8 mouse cellular contexts compared by ENCODE assay signal in the genomic region with DNA sequence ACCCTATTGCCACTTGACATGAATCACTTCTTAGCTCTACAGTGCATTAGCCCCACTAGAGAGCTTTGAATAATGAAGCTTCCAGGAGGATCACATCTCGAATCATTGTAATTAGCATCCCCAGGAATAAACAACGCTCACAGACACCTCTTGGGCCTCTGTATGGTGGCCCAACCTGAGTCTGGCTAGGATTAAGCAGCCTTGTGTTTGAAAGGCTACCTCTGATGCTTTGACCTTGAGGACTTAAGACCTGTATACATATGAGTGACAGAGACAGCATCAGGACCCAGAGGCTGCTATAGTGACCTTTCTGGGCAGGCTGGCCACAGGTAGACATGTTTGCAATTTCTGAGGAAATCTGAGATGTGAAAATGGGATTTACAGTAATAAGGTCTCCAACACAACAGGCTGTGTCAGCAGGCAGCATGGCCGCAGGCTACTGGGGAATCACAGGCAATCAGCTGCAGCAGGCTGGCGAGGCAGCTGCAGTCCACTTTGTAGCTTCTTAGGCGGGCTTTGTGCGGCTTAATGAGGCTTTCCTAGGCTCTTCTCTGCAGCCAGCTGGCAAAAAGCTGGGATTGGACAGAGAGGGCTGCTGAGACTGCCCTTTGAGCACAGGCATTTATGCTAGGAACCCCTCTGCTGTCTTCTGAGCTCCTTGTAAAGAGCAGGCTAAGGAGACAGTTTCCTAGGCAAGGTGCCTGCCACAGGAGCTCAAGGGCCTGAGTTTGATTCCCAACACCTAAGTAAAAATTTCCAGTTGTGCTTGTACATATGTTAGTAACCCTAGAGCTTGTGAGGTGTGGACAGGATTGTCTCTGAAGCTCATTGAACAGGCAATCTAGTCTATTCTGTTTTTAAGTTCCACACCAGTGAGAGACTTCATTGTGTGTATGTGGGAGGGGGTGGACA.
A peak's percentile ranks its signal among the peaks of the same experiment; 100 is the strongest.
DNase-seq lines count a peak whose midpoint lies in the region; ATAC-seq lines count a peak whose summit lies in the region.

No protein-coding gene starts in this region.

- H3K4me3 ChIP-seq in liver, embryonic 11.5 days (ENCODE audit: low read depth, low read length) = no peak overlapping the region
- no peak overlapping the region for H3K4me3 ChIP-seq in hindbrain, embryonic 14.5 days (replicated peaks; ENCODE audit: low read length)
- H3K4me3 ChIP-seq in midbrain, embryonic 11.5 days (ENCODE audit: low read depth, low read length) = no peak overlapping the region

- no peaks in the 10 kb centered on the region for H3K4me1 ChIP-seq in liver, embryonic 11.5 days (replicated peaks; ENCODE audit: control insufficient read depth, insufficient read depth, low read length)
- 0 out of 2 replicates have a peak, but pooled peaks cover 7% of the 10 kb centered on the region for H3K4me1 ChIP-seq in hindbrain, embryonic 14.5 days (replicated peaks; ENCODE audit: control insufficient read depth, insufficient read depth, low read length)
- H3K4me1 ChIP-seq in midbrain, embryonic 11.5 days (ENCODE audit: control insufficient read depth, insufficient read depth, low read length) = peaks cover 10% of the 10 kb centered on the region

- H3K27me3 ChIP-seq in liver, embryonic 11.5 days (replicated peaks; ENCODE audit: control insufficient read depth, insufficient read depth, low read length) = no peaks in the 10 kb centered on the region
- H3K27me3 ChIP-seq in hindbrain, embryonic 14.5 days (ENCODE audit: control insufficient read depth, insufficient read depth, low read length) = no peaks in the 10 kb centered on the region
- no peaks in the 10 kb centered on the region for H3K27me3 ChIP-seq in midbrain, embryonic 11.5 days (ENCODE audit: control insufficient read depth, insufficient read depth, low read length)

- ATAC-seq in liver, embryonic 11.5 days (replicated peaks; ENCODE audit: low FRiP score) = no peak
- peak; percentile 69; the same call in 1 of the 2 replicates for ATAC-seq in hindbrain, embryonic 14.5 days (ENCODE audit: low FRiP score)
- ATAC-seq in midbrain, embryonic 11.5 days (ENCODE audit: low FRiP score) = peak; percentile 70
- ATAC-seq in inflammation-experienced regulatory T-cells, adult 6 months = no peak

- H3K9ac ChIP-seq in liver, embryonic 11.5 days (ENCODE audit: low read depth, low read length) = no peak overlapping the region
- H3K9ac ChIP-seq in hindbrain, embryonic 14.5 days = no peak overlapping the region
- no peak overlapping the region for H3K9ac ChIP-seq in midbrain, embryonic 11.5 days (ENCODE audit: low read length)

- no peak overlapping the region for H3K27ac ChIP-seq in liver, embryonic 11.5 days (ENCODE audit: low read depth, low read length)
- peak overlapping the region; percentile 58 for H3K27ac ChIP-seq in hindbrain, embryonic 14.5 days
- 0 out of 2 replicates have a peak overlapping the region, but pooled peaks have one; percentile 22 for H3K27ac ChIP-seq in midbrain, embryonic 11.5 days (ENCODE audit: low read depth, low read length)

- peak; percentile 4 for DNase-seq in liver
- DNase-seq in liver, embryonic 11.5 days (ENCODE audit: low spot score) = no peak
- DNase-seq in hindbrain, embryonic 14.5 days (ENCODE audit: low spot score) = peak; percentile 73
- DNase-seq in midbrain, embryonic 11.5 days (ENCODE audit: low spot score, missing footprints) = peak; percentile 92
- no peak for DNase-seq in adrenal gland, postnatal 36 days
- no peak for DNase-seq in thymus, postnatal 14 days
- DNase-seq in thymus, postnatal 36 days = no peak

- WGBS in liver, embryonic 11.5 days = 65% methylated on average over 6 of the region's 6 CpGs
- 33% methylated on average over 6 of the region's 6 CpGs for WGBS in hindbrain, embryonic 14.5 days
- 22% methylated on average over 6 of the region's 6 CpGs for WGBS in midbrain, embryonic 11.5 days

- H3K4me2 ChIP-seq in liver, embryonic 11.5 days = no peak overlapping the region
- H3K4me2 ChIP-seq in hindbrain, embryonic 14.5 days (replicated peaks) = no peak overlapping the region
- H3K4me2 ChIP-seq in midbrain, embryonic 11.5 days = no peak overlapping the region

- H3K9me3 ChIP-seq in liver, embryonic 11.5 days (ENCODE audit: control insufficient read depth, low read length) = no peaks in the 10 kb centered on the region
- no peaks in the 10 kb centered on the region for H3K9me3 ChIP-seq in hindbrain, embryonic 14.5 days (ENCODE audit: control insufficient read depth, low read length)
- H3K9me3 ChIP-seq in midbrain, embryonic 11.5 days (ENCODE audit: control insufficient read depth, low read length) = no peaks in the 10 kb centered on the region

- H3K36me3 ChIP-seq in liver, embryonic 11.5 days (ENCODE audit: control insufficient read depth, insufficient read depth, low read length) = no peaks in the 10 kb centered on the region
- H3K36me3 ChIP-seq in hindbrain, embryonic 14.5 days (replicated peaks; ENCODE audit: control insufficient read depth, insufficient read depth) = no peaks in the 10 kb centered on the region
- no peaks in the 10 kb centered on the region for H3K36me3 ChIP-seq in midbrain, embryonic 11.5 days (ENCODE audit: control insufficient read depth, insufficient read depth, low read length)

Comparison
In these comparisons a context has a peak if more than half of its experiments do, and no peak if none do; other contexts are left out.
1. DNase-seq: peak in liver (single experiment), hindbrain, embryonic 14.5 days (single experiment) and midbrain, embryonic 11.5 days (single experiment); none in liver, embryonic 11.5 days (single experiment), adrenal gland, postnatal 36 days (0 of 2), thymus, postnatal 14 days (single experiment) and thymus, postnatal 36 days (0 of 2).
2. ATAC-seq: peak in hindbrain, embryonic 14.5 days (single experiment) and midbrain, embryonic 11.5 days (single experiment); none in liver, embryonic 11.5 days (single experiment) and inflammation-experienced regulatory T-cells, adult 6 months (single experiment).